Mouse (Mus musculus): ENCODE data around the gene Nav2.

DNA sequence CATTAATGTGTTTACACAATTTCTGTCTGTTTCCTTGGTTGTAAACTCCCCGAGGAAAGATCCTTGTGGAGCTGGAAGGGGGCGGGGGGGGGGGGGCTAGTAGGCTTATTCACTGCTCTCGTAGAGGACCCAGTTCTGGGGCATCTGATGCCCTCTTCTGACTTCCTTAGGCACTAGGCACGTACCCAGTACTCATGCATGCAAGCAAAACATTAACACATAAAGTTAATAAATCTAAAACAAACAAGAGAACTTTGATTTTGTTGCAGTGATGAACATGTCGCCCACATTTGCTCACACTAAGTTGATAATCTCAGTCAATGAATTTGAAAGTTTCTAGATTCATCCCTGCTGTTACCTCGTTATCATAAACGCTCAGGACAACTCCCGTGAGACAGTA, 325.8 kb downstream of the Nav2 start:
- no peak for TF ChIP-seq CTCF (IDR thresholded peaks at IDR 0.05; ENCODE audit: extremely low read depth, insufficient read depth, low read length)
- no peak for TF ChIP-seq POLR2A (IDR thresholded peaks at IDR 0.05; ENCODE audit: extremely low read depth, insufficient read depth, low read length)

All from cortical plate, adult 2 months (tissue).